Comparison of ENCODE assay signal across 9 mouse cellular contexts in genomic region chr10:120246994-120247750, GRCm38 (mm10). TPM values are rescaled to one million over a fixed set of nuclear protein-coding genes. Genes with fewer than 3 reads are reported as not detected.
A peak's percentile ranks its signal among the peaks of the same experiment; 100 is the strongest.
DNase-seq lines count a peak whose midpoint lies in the region; ATAC-seq and TF ChIP-seq lines count a peak whose summit lies in the region.
"Had no signal": no experiment of that assay in that cellular context is flagged by ENCODE, and none has a peak within 500 bp of the region (broad histone marks: within the 10 kb centered on the region; RNA-seq: fewer than 3 reads in every experiment).

No protein-coding gene starts in this region.

- no peak for TF ChIP-seq EP300 in CH12.LX (IDR thresholded peaks at IDR 0.05; ENCODE audit: low read length)
- TF ChIP-seq EP300 in heart, postnatal 0 days (IDR thresholded peaks at IDR 0.05; ENCODE audit: low read depth), result no peak

- H3K9ac ChIP-seq in CH12.LX (ENCODE audit: insufficient read depth, low read depth), result no peak overlapping the region
- no peak overlapping the region for H3K9ac ChIP-seq in heart, postnatal 0 days (replicated peaks; ENCODE audit: low read depth, low read length)
- H3K9ac ChIP-seq: neural tube, embryonic 13.5 days had no signal

- no peak overlapping the region for H3K27ac ChIP-seq in CH12.LX (ENCODE audit: insufficient read depth, low read depth)
- no peak overlapping the region for H3K27ac ChIP-seq in heart, postnatal 0 days (ENCODE audit: low read depth)
- no peak overlapping the region for H3K27ac ChIP-seq in spleen, adult 2 months (ENCODE audit: insufficient read depth, low read length)
- H3K27ac ChIP-seq: neural tube, embryonic 13.5 days had no signal

- no peaks in the 10 kb centered on the region for H3K27me3 ChIP-seq in CH12.LX (replicated peaks)
- no peaks in the 10 kb centered on the region for H3K27me3 ChIP-seq in heart, postnatal 0 days (ENCODE audit: control insufficient read depth, insufficient read depth, low read length)
- no peaks in the 10 kb centered on the region for H3K27me3 ChIP-seq in spleen, adult 2 months (ENCODE audit: control insufficient read depth, insufficient read depth, low read length)
- H3K27me3 ChIP-seq: neural tube, embryonic 13.5 days had no signal

- H3K36me3 ChIP-seq in CH12.LX (replicated peaks in 1 of 2; ENCODE audit: control insufficient read depth in 1 of 2, insufficient read depth in 1 of 2, low read length in 1 of 2), result no peaks in the 10 kb centered on the region
- no peaks in the 10 kb centered on the region for H3K36me3 ChIP-seq in heart, postnatal 0 days (replicated peaks; ENCODE audit: control insufficient read depth, insufficient read depth, low read length)
- H3K36me3 ChIP-seq in spleen, adult 2 months (ENCODE audit: control insufficient read depth, insufficient read depth, low read length), result no peaks in the 10 kb centered on the region
- H3K36me3 ChIP-seq: neural tube, embryonic 13.5 days had no signal

- ATAC-seq in common myeloid progenitor, adult 5-6 weeks (replicated peaks; ENCODE audit: low read depth, poor library complexity, severe bottlenecking), result peak; percentile 97
- peak; percentile 17; the same call in 1 of the 2 replicates for ATAC-seq in heart, postnatal 0 days (ENCODE audit: insufficient read depth, low read depth)

- H3K4me2 ChIP-seq in CH12.LX (ENCODE audit: insufficient read depth, low read depth, poor library complexity, severe bottlenecking), result no peak overlapping the region; the same call in 1 of the 2 replicates
- no peak overlapping the region for H3K4me2 ChIP-seq in heart, postnatal 0 days (ENCODE audit: low read depth, low read length)
- H3K4me2 ChIP-seq: neural tube, embryonic 13.5 days had no signal

- no peak overlapping the region for H3K4me3 ChIP-seq in CH12.LX (replicated peaks in 1 of 3; ENCODE audit: low read depth in 2 of 3, low read length in 2 of 3, poor library complexity in 1 of 3)
- H3K4me3 ChIP-seq in heart, postnatal 0 days (ENCODE audit: low read depth, low read length), result no peak overlapping the region
- no peak overlapping the region for H3K4me3 ChIP-seq in spleen, adult 2 months (ENCODE audit: extremely low read depth, insufficient read depth, insufficient read length)
- H3K4me3 ChIP-seq: neural tube, embryonic 13.5 days had no signal

- 31% methylated on average over 9 of the region's 9 CpGs for WGBS in heart, postnatal 0 days
- 51% methylated on average over 9 of the region's 9 CpGs for WGBS in spleen, adult 2 months

- TF ChIP-seq POLR2A in CH12.LX (IDR thresholded peaks at IDR 0.05; ENCODE audit: low read depth, low read length), result no peak
- TF ChIP-seq POLR2A in spleen, adult 2 months (IDR thresholded peaks at IDR 0.05; ENCODE audit: low read depth, low read length), result no peak

- peak; percentile 36 for DNase-seq in gastrocnemius, adult 18-20 months (ENCODE audit: low spot score)
- DNase-seq in gastrocnemius, adult 8-10 months (ENCODE audit: low spot score in 2 of 2), result no peak
- DNase-seq in CH12.LX (ENCODE audit: extremely low read depth), result peak; percentile 89
- DNase-seq in heart, postnatal 0 days (ENCODE audit: low spot score), result peak; percentile 67
- peak; percentile 49 for DNase-seq in layer of hippocampus, adult 9-11 months
- peak; percentile 27 to 61 for DNase-seq in lung, postnatal 4 days
- DNase-seq in spleen, adult 2 months (ENCODE audit: low read depth in 1 of 2, low spot score in 2 of 2), result peak; percentile 60 to 76

- H3K9me3 ChIP-seq in CH12.LX (replicated peaks; ENCODE audit: low read length), result no peaks in the 10 kb centered on the region
- H3K9me3 ChIP-seq in heart, postnatal 0 days (replicated peaks; ENCODE audit: control insufficient read depth, low read length), result no peaks in the 10 kb centered on the region
- H3K9me3 ChIP-seq: neural tube, embryonic 13.5 days had no signal

- TF ChIP-seq RAD21 in CH12.LX (IDR thresholded peaks at IDR 0.05; ENCODE audit: low read depth, low read length), result peak; percentile 67

- dilution Hi-C loops in CH12.LX (cut with MboI; ENCODE audit: extremely low pct_ligation_motif_present, extremely low pct_unique_long_range_greater_than_20kb, low sequenced_read_pairs), result no loop called here

- peaks cover 4 to 18% of the 10 kb centered on the region in 2 experiments for H3K4me1 ChIP-seq in CH12.LX (ENCODE audit: control insufficient read depth in 1 of 2, insufficient read depth in 2 of 2)
- H3K4me1 ChIP-seq in heart, postnatal 0 days (ENCODE audit: control insufficient read depth, insufficient read depth), result no peaks in the 10 kb centered on the region
- no peaks in the 10 kb centered on the region for H3K4me1 ChIP-seq in spleen, adult 2 months (ENCODE audit: control insufficient read depth, insufficient read depth, insufficient read length)

- H3K79me2 ChIP-seq in CH12.LX (replicated peaks; ENCODE audit: control insufficient read depth, extremely low read depth, insufficient read depth, poor library complexity, severe bottlenecking), result no peaks in the 10 kb centered on the region

- TF ChIP-seq CTCF in CH12.LX (conservative IDR thresholded peaks at IDR 0.05 in 1 of 2, IDR thresholded peaks at IDR 0.05 in 1 of 2; ENCODE audit: low read depth in 2 of 2, low read length in 2 of 2), result peak; percentile 79 to 80
- TF ChIP-seq CTCF in heart, postnatal 0 days (IDR thresholded peaks at IDR 0.05; ENCODE audit: low read depth), result peak; percentile 67
- 0 out of 2 replicates have a peak, but pooled peaks have one; percentile 11 for TF ChIP-seq CTCF in spleen, adult 2 months (IDR thresholded peaks at IDR 0.05; ENCODE audit: extremely low read depth, insufficient read depth, insufficient read length, insufficient replicate concordance)

- in situ Hi-C loops in CH12.LX (cut with MboI; ENCODE audit: low pct_ligation_motif_present, low pct_unique_long_range_greater_than_20kb, low sequenced_read_pairs), result loop anchor here (25.0 kb wide), 1 partner anchor 1015 kb away; no protein-coding TSS in a partner anchor

TF ChIP-seq in CH12.LX, 34 proteins besides CTCF, POLR2A, EP300 and RAD21:
- peak; percentile 32 for TF ChIP-seq IRF4 (IDR thresholded peaks at IDR 0.05; ENCODE audit: low read depth, low read length)
- 0 out of 2 replicates have a peak, but pooled peaks have one; percentile 40 for TF ChIP-seq TBP (conservative IDR thresholded peaks at IDR 0.05; ENCODE audit: low read depth, low read length)
- peak; percentile 30; the same call in 1 of the 2 replicates for TF ChIP-seq ELF1 (IDR thresholded peaks at IDR 0.05; ENCODE audit: low read depth, low read length)
- TF ChIP-seq SMC3 (IDR thresholded peaks at IDR 0.05; ENCODE audit: low read depth, low read length), result peak; percentile 68
- no peak for TF ChIP-seq SIN3A (IDR thresholded peaks at IDR 0.05; ENCODE audit: low read length)
- no peak for TF ChIP-seq ZMIZ1 (IDR thresholded peaks at IDR 0.05; ENCODE audit: low read depth, low read length)
- TF ChIP-seq TCF12 (IDR thresholded peaks at IDR 0.05; ENCODE audit: low read depth, low read length), result no peak
- TF ChIP-seq ZC3H11A (IDR thresholded peaks at IDR 0.05; ENCODE audit: low read depth, low read length), result no peak
- TF ChIP-seq JUN (IDR thresholded peaks at IDR 0.05; ENCODE audit: insufficient read depth, low read depth, low read length), result no peak
- no peak for TF ChIP-seq CHD1 (IDR thresholded peaks at IDR 0.05; ENCODE audit: low read depth, low read length)
- no peak for TF ChIP-seq ETS1 (conservative IDR thresholded peaks at IDR 0.05; ENCODE audit: low read depth, low read length)
- TF ChIP-seq MAX (IDR thresholded peaks at IDR 0.05; ENCODE audit: low read length), result no peak
- no peak for TF ChIP-seq UBTF (IDR thresholded peaks at IDR 0.05; ENCODE audit: low read depth, low read length)
- TF ChIP-seq ZKSCAN1 (IDR thresholded peaks at IDR 0.05; ENCODE audit: borderline replicate concordance, low read depth, low read length), result no peak
TF ChIP-seq in CH12.LX: peak in this region for 4.

RNA-seq across cellular contexts. Expression of gene Llph, which starts 20.3 kb away (rescaled TPM):
- 10 to 100 TPM; 15.9 to 17.3 TPM for total RNA-seq in gastrocnemius, adult 18-20 months (2021)
- total RNA-seq in gastrocnemius, adult 8-10 months (2022), result 10 to 100 TPM in 3 of 4 experiments, 1 to 10 TPM in 1; 9.5 to 15.0 (median 12.4) TPM
- total RNA-seq in CH12.LX (2012; rRNA removed) (75.9 and 82.0 TPM in 2 replicates), CH12.LX (2014; rRNA removed) (103 and 118 TPM in 2 replicates)
- polyA plus RNA-seq in CH12.LX (2012; ENCODE audit: insufficient read length, low read depth), result 237 and 276 TPM in 2 replicates
- 97.9 and 108 TPM in 2 replicates for total RNA-seq in common myeloid progenitor, adult 5-6 weeks (2017)
- 0.34 and 9.7 TPM in 2 replicates for total RNA-seq in heart, postnatal 0 days (2014; rRNA removed; ENCODE audit: low replicate concordance)
- 19.1 and 23.3 TPM in 2 replicates for polyA plus RNA-seq in heart, postnatal 0 days (2015; fragmentation: Nextera tagmentation; extraction: Ambion mirVana)
- 2.8 and 3.0 TPM in 2 replicates for polyA plus RNA-seq in spleen, adult 2 months (2012; rRNA removed)

RNA-seq across cellular contexts. Expression of gene Irak3, which starts 45.2 kb away (rescaled TPM):
- 1 to 10 TPM; 1.9 to 2.9 TPM for total RNA-seq in gastrocnemius, adult 18-20 months (2021)
- 1 to 10 TPM; 1.1 to 2.8 (median 1.7) TPM for total RNA-seq in gastrocnemius, adult 8-10 months (2022)
- total RNA-seq in CH12.LX (2012; rRNA removed) (2.1 and 3.1 TPM in 2 replicates), CH12.LX (2014; rRNA removed) (0.50 TPM in 2 replicates)
- 0.65 and 1.1 TPM in 2 replicates for polyA plus RNA-seq in CH12.LX (2012; ENCODE audit: insufficient read length, low read depth)
- total RNA-seq in common myeloid progenitor, adult 5-6 weeks (2017), result 11.9 and 16.8 TPM in 2 replicates
- 1.7 TPM in 1 of 2 replicates, not detected in the other for total RNA-seq in heart, postnatal 0 days (2014; rRNA removed; ENCODE audit: low replicate concordance)
- polyA plus RNA-seq in heart, postnatal 0 days (2015; fragmentation: Nextera tagmentation; extraction: Ambion mirVana), result 1.0 TPM in 2 replicates
- 5.3 and 5.9 TPM in 2 replicates for polyA plus RNA-seq in spleen, adult 2 months (2012; rRNA removed)

RNA-seq across cellular contexts. Expression of gene Tmbim4, which starts 45.8 kb away (rescaled TPM):
- total RNA-seq in gastrocnemius, adult 18-20 months (2021), result 10 to 100 TPM; 76.7 to 79.2 TPM
- total RNA-seq in gastrocnemius, adult 8-10 months (2022), result 10 to 100 TPM; 71.9 to 82.5 (median 78.6) TPM
- 83.6 and 97.8 TPM in 2 replicates for total RNA-seq in CH12.LX (2012; rRNA removed)
- 112 and 121 TPM in 2 replicates for total RNA-seq in CH12.LX (2014; rRNA removed)
- polyA plus RNA-seq in CH12.LX (2012; ENCODE audit: insufficient read length, low read depth), result 104 and 113 TPM in 2 replicates
- 97.8 and 138 TPM in 2 replicates for total RNA-seq in common myeloid progenitor, adult 5-6 weeks (2017)
- 121 and 140 TPM in 2 replicates for total RNA-seq in heart, postnatal 0 days (2014; rRNA removed; ENCODE audit: low replicate concordance)
- 150 TPM in 2 replicates for polyA plus RNA-seq in heart, postnatal 0 days (2015; fragmentation: Nextera tagmentation; extraction: Ambion mirVana)
- polyA plus RNA-seq in spleen, adult 2 months (2012; rRNA removed), result 110 and 156 TPM in 2 replicates

Comparison
In these comparisons a context has a peak if more than half of its experiments do, and no peak if none do; other contexts are left out.
1. DNase-seq: peak in gastrocnemius, adult 18-20 months (single experiment), CH12.LX (single experiment), heart, postnatal 0 days (single experiment), layer of hippocampus, adult 9-11 months (single experiment), lung, postnatal 4 days (2 of 2) and spleen, adult 2 months (2 of 2); none in gastrocnemius, adult 8-10 months (0 of 2).
2. CTCF ChIP-seq: peak in every context shown above with its lines; median percentile 80 in CH12.LX; 67 in heart, postnatal 0 days; 11 in spleen, adult 2 months.